Mouse (Mus musculus): ENCODE data around the gene Plxnd1. TPM values are rescaled to one million over a fixed set of nuclear protein-coding genes. Genes with fewer than 3 reads are reported as not detected.

The Plxnd1 gene
- total RNA-seq, 2 experiments from 2014 or later = 38.2 to 43.3 TPM

- ATAC-seq (replicated peaks; ENCODE audit: poor library complexity, severe bottlenecking) = no peak
Measured at GRCm38 (mm10) chr6:116002311-116003104, 7.7 kb upstream of the Plxnd1 start.

- no peak for ATAC-seq (replicated peaks; ENCODE audit: poor library complexity, severe bottlenecking)
Measured at GRCm38 (mm10) chr6:116000851-116001250, 6.0 kb upstream of the Plxnd1 start.

- no peak for ATAC-seq (replicated peaks; ENCODE audit: poor library complexity, severe bottlenecking)
Measured at GRCm38 (mm10) chr6:115999227-115999626, 4.4 kb upstream of the Plxnd1 start.

GRCm38 (mm10) chr6:115998758-115999157, 4.0 kb upstream of the Plxnd1 start:
- ATAC-seq (replicated peaks; ENCODE audit: poor library complexity, severe bottlenecking) = no peak

GRCm38 (mm10) chr6:115997726-115998311, 3.0 kb upstream of the Plxnd1 start:
- no peak for ATAC-seq (replicated peaks; ENCODE audit: poor library complexity, severe bottlenecking)

- ATAC-seq (replicated peaks; ENCODE audit: poor library complexity, severe bottlenecking) = 0 out of 2 replicates have a peak, but pooled peaks have one; percentile 3
Measured at GRCm38 (mm10) chr6:115996171-115996851, 1.5 kb upstream of the Plxnd1 start.

GRCm38 (mm10) chr6:115995531-115995941, 731 bp upstream of the Plxnd1 start:
- no peak for ATAC-seq (replicated peaks; ENCODE audit: poor library complexity, severe bottlenecking)

- ATAC-seq (replicated peaks; ENCODE audit: poor library complexity, severe bottlenecking) = peak; percentile 5
Measured at GRCm38 (mm10) chr6:115994146-115994876, 494 bp downstream of the Plxnd1 start.

GRCm38 (mm10) chr6:115993463-115994145, 1.2 kb downstream of the Plxnd1 start:
- ATAC-seq (replicated peaks; ENCODE audit: poor library complexity, severe bottlenecking) = no peak

- no peak for ATAC-seq (replicated peaks; ENCODE audit: poor library complexity, severe bottlenecking)
Measured at GRCm38 (mm10) chr6:115992981-115993380, 1.8 kb downstream of the Plxnd1 start.

GRCm38 (mm10) chr6:115991881-115992620, 2.8 kb downstream of the Plxnd1 start:
- no peak for ATAC-seq (replicated peaks; ENCODE audit: poor library complexity, severe bottlenecking)

GRCm38 (mm10) chr6:115991108-115991880, 3.5 kb downstream of the Plxnd1 start:
- 0 out of 2 replicates have a peak, but pooled peaks have one; percentile 1 for ATAC-seq (replicated peaks; ENCODE audit: poor library complexity, severe bottlenecking)

- no peak for ATAC-seq (replicated peaks; ENCODE audit: poor library complexity, severe bottlenecking)
Measured at GRCm38 (mm10) chr6:115990479-115990878, 4.3 kb downstream of the Plxnd1 start.

- ATAC-seq (replicated peaks; ENCODE audit: poor library complexity, severe bottlenecking) = no peak
Measured at GRCm38 (mm10) chr6:115990056-115990455, 4.7 kb downstream of the Plxnd1 start.

GRCm38 (mm10) chr6:115989607-115990006, 5.2 kb downstream of the Plxnd1 start:
- ATAC-seq (replicated peaks; ENCODE audit: poor library complexity, severe bottlenecking) = no peak

- no peak for ATAC-seq (replicated peaks; ENCODE audit: poor library complexity, severe bottlenecking)
Measured at GRCm38 (mm10) chr6:115989032-115989431, 5.8 kb downstream of the Plxnd1 start.

- ATAC-seq (replicated peaks; ENCODE audit: poor library complexity, severe bottlenecking) = peak; percentile 45
Measured at GRCm38 (mm10) chr6:115987096-115987747, 7.6 kb downstream of the Plxnd1 start.
